Mouse (Mus musculus) c-Kit-positive CD71-negative TER-119-negative erythroid progenitor cells, embryonic 14.5 days (primary cell): ENCODE results near the gene Gm10840.
A peak's percentile ranks its signal among the peaks of the same experiment; 100 is the strongest.
"Not testable (repeated sequence)": the region's sequence is repeated elsewhere in the genome, so short reads cannot be mapped to it uniquely, and the experiment has no call there.

Experiments used
- DNase-seq: peaks from one replicate; pipeline ENCODE4 v3.0.0-alpha.2; 2013; ENCODE audit warnings: low read depth

The Gm10840 gene

GRCm38 (mm10) chr11:106160841-106161721 is at the start of gene Gm10840, which contains the start of gene Limd2:
Gene Gm10840, plus strand, starts transcription at chr11:106160850.
Gene Limd2, minus strand, starts transcription at chr11:106160860.
- no peak for DNase-seq

GRCm38 (mm10) chr11:106111688-106112087 is 49.0 kb upstream of the Gm10840 start:
- no peak for DNase-seq

GRCm38 (mm10) chr11:106122221-106122620 is 38.4 kb upstream of the Gm10840 start:
- DNase-seq = no peak

GRCm38 (mm10) chr11:106122736-106123135 is 37.9 kb upstream of the Gm10840 start:
- peak; percentile 38 for DNase-seq

GRCm38 (mm10) chr11:106124784-106125183 is 35.9 kb upstream of the Gm10840 start:
- DNase-seq = no peak

GRCm38 (mm10) chr11:106125827-106126226 is 34.8 kb upstream of the Gm10840 start:
- no peak for DNase-seq

GRCm38 (mm10) chr11:106126727-106127373 is 33.8 kb upstream of the Gm10840 start:
- DNase-seq = not testable (repeated sequence)

DNA sequence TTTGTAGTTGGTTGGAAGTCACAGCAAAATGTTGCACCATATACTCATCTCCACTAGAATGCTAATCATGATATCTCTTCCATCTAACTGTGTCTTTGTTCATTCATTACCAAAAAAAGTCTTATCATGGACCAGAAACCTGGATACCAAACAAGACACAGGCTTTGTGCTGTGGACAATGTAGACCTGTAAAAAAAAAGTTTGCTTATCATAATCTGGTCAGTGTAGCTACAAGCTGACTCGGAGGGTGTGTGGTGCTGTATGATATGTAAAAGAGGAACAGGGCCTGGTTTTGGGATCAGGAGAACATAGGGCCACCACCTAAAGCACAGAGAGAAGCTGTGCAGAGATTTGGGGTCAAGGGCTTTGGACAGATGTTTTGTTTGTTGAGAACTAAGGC is 31.2 kb upstream of the Gm10840 start:
- no peak for DNase-seq

- no peak for DNase-seq
Observed at GRCm38 (mm10) chr11:106132516-106132915, 28.1 kb upstream of the Gm10840 start.

DNA sequence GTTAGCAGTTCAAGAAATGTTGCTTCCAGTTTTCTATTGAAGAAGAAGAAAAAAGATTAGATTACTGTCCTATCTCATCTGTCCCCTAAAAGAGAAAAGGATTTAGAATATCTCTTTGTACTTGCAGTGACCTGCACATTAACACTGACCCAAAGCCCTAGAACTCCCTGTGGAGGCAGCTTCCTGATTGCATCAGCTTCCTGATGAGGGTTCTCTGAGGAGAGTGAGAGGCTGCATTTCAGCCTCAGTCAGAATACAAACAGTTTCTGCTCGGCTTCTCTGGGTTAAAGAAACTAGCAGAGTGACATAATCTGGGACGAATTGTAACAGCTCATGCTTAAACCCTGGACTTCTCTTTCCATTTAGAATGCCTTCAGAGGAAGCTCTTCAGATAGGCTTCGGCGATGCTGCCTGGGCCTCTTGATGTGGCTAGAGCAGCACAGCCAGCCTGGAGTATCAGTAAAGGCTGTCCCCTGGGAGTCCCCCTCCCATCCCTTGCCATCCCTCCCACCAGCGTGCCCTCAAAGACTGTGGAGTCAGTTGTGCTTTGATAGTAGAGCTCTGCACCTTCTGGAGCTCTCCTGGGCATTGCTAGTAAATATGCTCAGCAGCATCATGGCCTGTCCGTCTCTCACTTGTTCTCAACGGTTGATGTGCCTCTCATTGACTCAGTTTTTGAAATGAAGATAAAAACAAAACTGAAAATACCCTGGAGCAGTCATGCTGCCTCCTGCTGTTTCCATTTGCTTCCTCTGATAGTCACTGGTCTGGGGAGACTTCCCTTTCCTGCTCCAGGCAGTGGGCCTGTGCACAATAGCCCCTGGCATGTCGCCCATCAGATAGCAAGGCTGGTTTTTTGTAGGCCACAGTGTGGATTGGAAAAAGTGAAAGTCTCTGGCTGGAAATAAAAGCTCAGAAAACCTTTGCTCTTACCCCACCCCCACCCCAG is 25.8 kb upstream of the Gm10840 start:
- DNase-seq = no peak

- no peak for DNase-seq
Observed at GRCm38 (mm10) chr11:106151219-106151618, 9.4 kb upstream of the Gm10840 start.

DNA sequence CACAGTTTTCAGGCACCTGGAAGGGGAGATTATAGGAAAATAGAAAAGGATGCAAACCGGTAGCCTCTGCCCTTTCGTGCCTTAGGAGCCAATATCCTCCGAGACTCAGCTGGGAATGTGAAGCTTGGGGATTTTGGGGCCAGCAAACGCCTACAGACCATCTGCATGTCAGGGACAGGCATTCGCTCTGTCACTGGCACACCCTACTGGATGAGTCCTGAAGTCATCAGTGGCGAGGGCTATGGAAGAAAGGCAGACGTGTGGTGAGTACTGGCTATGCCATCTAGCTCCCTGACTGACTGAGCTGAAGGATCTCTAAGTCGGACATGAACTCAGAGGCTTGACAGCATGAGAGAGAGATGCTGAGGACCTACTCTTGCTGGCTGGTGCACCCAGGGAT is 8.5 kb upstream of the Gm10840 start:
- DNase-seq = no peak

DNA sequence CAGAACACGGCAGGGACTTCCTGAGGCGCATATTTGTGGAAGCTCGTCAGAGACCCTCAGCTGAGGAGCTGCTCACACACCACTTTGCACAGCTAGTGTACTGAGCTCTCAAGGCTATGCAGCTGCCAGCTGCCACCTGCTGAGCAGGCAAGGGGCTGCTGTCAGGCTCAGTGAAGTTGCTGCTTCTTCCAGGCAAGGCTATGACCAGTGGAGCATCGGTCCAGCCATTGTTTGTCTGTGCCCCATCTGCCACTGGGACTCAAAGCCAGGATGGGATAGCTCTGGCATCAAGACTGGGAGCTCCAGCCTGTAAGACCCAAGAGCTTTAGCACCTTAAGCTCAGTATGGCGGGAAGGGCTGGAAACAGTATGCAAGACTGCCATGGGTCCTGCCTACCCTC is 6.6 kb upstream of the Gm10840 start:
- no peak for DNase-seq

DNA sequence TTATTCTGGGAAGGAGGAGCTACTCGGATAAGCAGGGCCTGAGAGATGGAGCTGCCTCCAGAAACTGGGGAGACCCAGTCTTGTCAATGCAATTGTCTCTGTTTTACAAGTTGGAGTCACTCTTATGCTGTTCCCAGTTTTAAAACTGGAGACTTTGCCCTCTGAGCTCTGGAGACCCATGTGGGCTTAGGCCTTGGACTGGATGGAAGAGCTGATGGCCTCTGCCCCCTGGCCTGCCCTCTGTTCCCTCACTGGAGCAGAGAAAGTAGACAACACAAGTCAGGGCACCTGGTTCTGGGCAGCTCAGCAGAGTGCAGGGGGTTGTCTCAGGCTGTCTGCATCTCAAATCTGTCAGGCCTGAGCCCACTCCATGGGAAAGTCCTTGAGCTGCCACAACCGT is 5.9 kb upstream of the Gm10840 start:
- DNase-seq = no peak

DNA sequence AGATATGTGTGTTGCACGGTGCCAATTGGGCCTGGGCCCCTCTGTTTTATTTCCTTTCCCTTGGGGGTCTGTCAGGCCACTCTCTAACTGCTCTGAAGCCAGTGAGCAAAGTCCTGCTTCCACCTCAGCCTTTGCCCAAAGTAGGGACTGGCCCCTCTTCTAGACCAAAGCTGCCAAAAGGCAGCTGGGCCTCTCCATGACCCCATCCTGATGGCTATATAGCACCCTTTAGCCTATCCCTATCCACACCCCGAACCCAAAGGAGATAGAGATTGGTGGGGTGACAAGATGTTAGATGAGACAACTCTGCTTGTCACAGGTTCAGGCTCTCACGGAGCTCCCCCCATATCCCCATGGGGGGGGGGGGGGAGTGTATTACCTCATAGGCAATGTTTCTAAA is 4.9 kb upstream of the Gm10840 start:
- DNase-seq = no peak

DNA sequence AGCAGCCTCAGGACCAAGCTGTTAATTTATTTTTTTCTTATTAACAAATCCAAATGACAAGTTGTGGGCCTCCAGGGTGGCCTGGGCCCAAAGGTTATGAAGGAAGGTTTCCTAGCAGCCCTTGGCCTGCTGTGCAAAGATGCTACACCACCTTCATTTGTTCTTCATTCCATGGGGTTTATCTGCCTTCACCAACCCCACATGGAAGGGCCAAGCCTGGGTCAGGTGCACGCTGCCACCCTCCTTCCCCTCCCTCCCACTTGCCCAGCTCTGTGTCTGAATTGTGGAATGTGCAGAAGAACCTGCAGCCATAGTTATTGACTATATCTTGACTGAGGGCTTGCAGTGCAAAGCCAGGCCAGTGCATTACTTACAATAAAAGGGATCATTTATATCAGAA is 4.4 kb upstream of the Gm10840 start:
- no peak for DNase-seq

DNA sequence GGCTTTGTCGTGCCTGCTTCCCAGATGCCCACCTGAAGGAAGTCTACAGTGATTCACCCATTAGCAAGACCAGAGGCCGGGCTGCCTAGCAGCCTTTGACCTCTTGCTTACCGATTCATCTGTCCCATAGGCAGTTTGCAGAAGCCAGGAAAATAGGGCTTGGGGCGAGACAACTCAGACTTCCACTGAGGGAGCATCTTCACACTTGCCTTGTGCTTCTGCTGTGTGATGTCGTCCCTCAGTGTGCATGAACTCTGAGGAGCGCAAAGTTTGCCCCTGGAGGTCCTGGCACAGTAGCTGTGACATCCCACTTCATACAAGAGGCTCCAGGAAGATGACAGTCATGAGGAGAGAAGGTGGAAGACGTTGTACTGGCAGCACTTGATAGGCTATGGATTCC is 3.5 kb upstream of the Gm10840 start:
- DNase-seq = no peak

GRCm38 (mm10) chr11:106158081-106158929 is 2.3 kb upstream of the Gm10840 start:
- no peak for DNase-seq

GRCm38 (mm10) chr11:106158930-106159215 is 1.8 kb upstream of the Gm10840 start:
- DNase-seq = no peak

DNA sequence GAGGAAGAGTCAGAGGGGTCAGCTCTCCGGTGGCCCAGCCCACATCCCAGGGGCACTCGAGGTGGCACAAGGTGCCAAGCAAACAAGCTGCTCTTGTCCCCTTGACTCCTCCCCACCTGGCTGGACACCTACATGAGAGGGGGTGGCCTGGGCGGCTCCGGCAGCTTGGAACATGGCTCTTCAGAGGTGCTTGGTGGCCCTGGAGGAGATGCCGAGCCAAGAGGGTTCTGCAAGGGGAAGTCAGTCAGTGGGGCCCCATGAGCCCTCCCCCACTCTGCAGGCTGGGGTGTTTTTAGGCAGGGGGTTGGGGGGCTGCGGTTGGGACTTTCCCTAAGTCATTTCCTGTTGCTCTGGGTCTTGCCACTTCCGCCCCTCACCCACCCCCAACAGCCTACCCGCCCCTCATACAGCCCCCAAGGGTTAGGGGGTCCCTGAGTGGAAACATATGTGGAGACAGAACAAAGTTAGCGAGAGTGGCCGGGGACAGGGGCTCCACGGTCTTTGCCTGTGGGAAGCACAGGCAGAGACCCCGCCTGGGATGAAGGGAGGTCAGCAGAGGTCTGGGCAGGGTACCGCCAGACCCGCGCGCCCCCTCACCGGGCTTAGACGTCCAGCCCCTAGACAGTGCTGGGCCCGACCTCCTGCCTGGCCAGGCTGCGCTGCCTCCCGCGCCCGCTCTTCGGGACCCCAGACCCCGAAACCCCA is 1.3 kb upstream of the Gm10840 start:
- peak; percentile 67 for DNase-seq
